24 mouse cellular contexts compared by ENCODE assay signal in the genomic region with DNA sequence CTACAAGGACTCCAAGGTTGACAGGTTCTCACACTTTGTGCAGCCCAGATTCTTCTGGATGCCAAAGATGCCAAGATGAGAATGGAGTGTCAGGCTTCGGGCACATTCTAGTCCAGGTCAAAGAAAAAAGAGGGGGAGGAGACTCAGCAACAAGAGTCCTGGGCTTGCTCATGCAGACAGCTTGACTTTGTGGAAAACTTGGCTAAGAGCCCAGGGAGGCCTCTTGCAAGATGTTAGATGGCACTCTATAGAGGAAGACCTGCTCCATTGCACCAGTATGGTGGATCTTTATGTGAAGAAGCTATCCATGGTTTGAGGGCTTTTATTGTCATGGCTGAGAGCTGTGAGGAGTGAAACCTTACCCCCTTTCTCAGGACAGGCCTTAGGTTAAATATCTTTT.
DNase-seq lines count a peak whose midpoint lies in the region; ATAC-seq and TF ChIP-seq lines count a peak whose summit lies in the region.
"Had no signal": no experiment of that assay in that cellular context is flagged by ENCODE, and none has a peak within 500 bp of the region (broad histone marks: within the 10 kb centered on the region; RNA-seq: fewer than 3 reads in every experiment).

No protein-coding gene starts in this region.

- DNase-seq in forebrain, embryonic 11.5 days (ENCODE audit: low spot score), result no peak
- no peak for DNase-seq in forebrain, embryonic 10.5 days (ENCODE audit: extremely low spot score, low spot score)
- no peak for DNase-seq in limb, embryonic 10.5 days (ENCODE audit: low spot score)
- DNase-seq in MEL (ENCODE audit: low read depth, low spot score) (peak; percentile 14), NIH3T3 (ENCODE audit: low read depth) (peak; percentile 1)
- DNase-seq in kidney, postnatal 36 days, result no peak
- DNase-seq: adrenal gland, postnatal 25 days; forebrain, postnatal 0 days; gastrocnemius, postnatal 25 days; heart, adult 18-20 months; kidney, adult 8-10 months; kidney, postnatal 10 days; liver, embryonic 13.5 days; thymus, adult 2 months; thymus, postnatal 4 days had no signal

- 0 out of 2 replicates have a peak, but pooled peaks have one; percentile 10 for ATAC-seq in forebrain, embryonic 11.5 days (replicated peaks; ENCODE audit: low FRiP score)
- ATAC-seq in limb, embryonic 12.5 days (ENCODE audit: insufficient number of reproducible peaks, insufficient read depth, low FRiP score, low TSS enrichment, low read depth), result 0 out of 2 replicates have a peak, but pooled peaks have one; percentile 42
- ATAC-seq: forebrain, postnatal 0 days; inflammation-experienced regulatory T-cells, adult 6 months had no signal

- TF ChIP-seq EP300 in MEL (IDR thresholded peaks at IDR 0.05; ENCODE audit: low read depth in 1 of 2, low read length in 2 of 2), result no peak

- H3K27ac ChIP-seq in forebrain, embryonic 11.5 days (ENCODE audit: low read depth, low read length), result no peak overlapping the region
- H3K27ac ChIP-seq in forebrain, embryonic 10.5 days, result no peak overlapping the region
- no peak overlapping the region for H3K27ac ChIP-seq in limb, embryonic 12.5 days
- no peak overlapping the region for H3K27ac ChIP-seq in limb, embryonic 10.5 days
- H3K27ac ChIP-seq in MEL (ENCODE audit: control insufficient read depth, low read depth, low read length), result no peak overlapping the region
- H3K27ac ChIP-seq: embryonic facial prominence, embryonic 12.5 days; heart, embryonic 13.5 days; hindbrain, embryonic 13.5 days; limb, embryonic 13.5 days; liver, embryonic 13.5 days; lung, embryonic 15.5 days; midbrain, embryonic 12.5 days had no signal

- TF ChIP-seq RAD21 in MEL (IDR thresholded peaks at IDR 0.05; ENCODE audit: low read depth, low read length), result no peak

- no peaks in the 10 kb centered on the region for H3K79me2 ChIP-seq in MEL (ENCODE audit: control insufficient read depth, insufficient read depth, low read length, poor library complexity)

- no peak overlapping the region for H3K4me3 ChIP-seq in forebrain, embryonic 11.5 days (ENCODE audit: low read depth, low read length)
- H3K4me3 ChIP-seq in forebrain, embryonic 10.5 days, result no peak overlapping the region
- H3K4me3 ChIP-seq in limb, embryonic 12.5 days (replicated peaks), result no peak overlapping the region
- no peak overlapping the region for H3K4me3 ChIP-seq in limb, embryonic 10.5 days
- H3K4me3 ChIP-seq in MEL (ENCODE audit: control insufficient read depth in 1 of 2, insufficient read depth in 1 of 2, low read depth in 2 of 2, low read length in 2 of 2), result no peak overlapping the region
- H3K4me3 ChIP-seq: embryonic facial prominence, embryonic 12.5 days; erythroblast, embryonic 14.5 days; heart, embryonic 13.5 days; hindbrain, embryonic 13.5 days; limb, embryonic 13.5 days; liver, embryonic 13.5 days; lung, embryonic 15.5 days; midbrain, embryonic 12.5 days had no signal

- TF ChIP-seq CTCF in MEL (IDR thresholded peaks at IDR 0.05 in 2 of 3, conservative IDR thresholded peaks at IDR 0.05 in 1 of 3; ENCODE audit: control insufficient read depth in 1 of 3, insufficient read depth in 1 of 3, low read depth in 2 of 3, low read length in 3 of 3, poor library complexity in 1 of 3, severe bottlenecking in 1 of 3), result no peak

- H3K36me3 ChIP-seq in forebrain, embryonic 11.5 days (ENCODE audit: control insufficient read depth, insufficient read depth, low read length), result no peaks in the 10 kb centered on the region
- H3K36me3 ChIP-seq in forebrain, embryonic 10.5 days (replicated peaks), result no peaks in the 10 kb centered on the region
- no peaks in the 10 kb centered on the region for H3K36me3 ChIP-seq in limb, embryonic 12.5 days
- no peaks in the 10 kb centered on the region for H3K36me3 ChIP-seq in limb, embryonic 10.5 days
- H3K36me3 ChIP-seq in MEL (ENCODE audit: control insufficient read depth in 1 of 2, insufficient read depth in 2 of 2, low read length in 2 of 2), result peaks cover 0 to 2% of the 10 kb centered on the region in 2 experiments; a peak in 2 of 4 replicates
- H3K36me3 ChIP-seq: embryonic facial prominence, embryonic 12.5 days; heart, embryonic 13.5 days; hindbrain, embryonic 13.5 days; limb, embryonic 13.5 days; liver, embryonic 13.5 days; lung, embryonic 15.5 days; midbrain, embryonic 12.5 days had no signal

- no peaks in the 10 kb centered on the region for H3K4me1 ChIP-seq in forebrain, embryonic 11.5 days (replicated peaks; ENCODE audit: control insufficient read depth, insufficient read depth, low read length)
- no peaks in the 10 kb centered on the region for H3K4me1 ChIP-seq in forebrain, embryonic 10.5 days
- H3K4me1 ChIP-seq in limb, embryonic 12.5 days (replicated peaks), result no peaks in the 10 kb centered on the region
- H3K4me1 ChIP-seq in limb, embryonic 10.5 days, result no peaks in the 10 kb centered on the region
- peaks cover 0 to 7% of the 10 kb centered on the region in 2 experiments; a peak in 2 of 4 replicates for H3K4me1 ChIP-seq in MEL (ENCODE audit: control insufficient read depth in 1 of 2, insufficient read depth in 2 of 2, low read length in 2 of 2)
- H3K4me1 ChIP-seq: embryonic facial prominence, embryonic 12.5 days; heart, embryonic 13.5 days; hindbrain, embryonic 13.5 days; limb, embryonic 13.5 days; liver, embryonic 13.5 days; lung, embryonic 15.5 days; midbrain, embryonic 12.5 days had no signal

- H3K4me2 ChIP-seq in forebrain, embryonic 11.5 days (ENCODE audit: low read depth, low read length, severe bottlenecking), result no peak overlapping the region
- no peak overlapping the region for H3K4me2 ChIP-seq in limb, embryonic 12.5 days
- H3K4me2 ChIP-seq: embryonic facial prominence, embryonic 12.5 days; heart, embryonic 13.5 days; hindbrain, embryonic 13.5 days; limb, embryonic 13.5 days; liver, embryonic 13.5 days; lung, embryonic 15.5 days; midbrain, embryonic 12.5 days had no signal

- no peaks in the 10 kb centered on the region for H3K27me3 ChIP-seq in forebrain, embryonic 11.5 days (ENCODE audit: control insufficient read depth, insufficient read depth, low read length)
- no peaks in the 10 kb centered on the region for H3K27me3 ChIP-seq in forebrain, embryonic 10.5 days (ENCODE audit: poor library complexity, severe bottlenecking)
- H3K27me3 ChIP-seq in limb, embryonic 12.5 days, result no peaks in the 10 kb centered on the region
- no peaks in the 10 kb centered on the region for H3K27me3 ChIP-seq in limb, embryonic 10.5 days (ENCODE audit: low read depth, poor library complexity, severe bottlenecking)
- no peaks in the 10 kb centered on the region for H3K27me3 ChIP-seq in MEL (ENCODE audit: control insufficient read depth in 1 of 2, insufficient read depth in 2 of 2, low read length in 2 of 2)
- H3K27me3 ChIP-seq: embryonic facial prominence, embryonic 12.5 days; heart, embryonic 13.5 days; hindbrain, embryonic 13.5 days; limb, embryonic 13.5 days; liver, embryonic 13.5 days; lung, embryonic 15.5 days; midbrain, embryonic 12.5 days had no signal

- no peak for TF ChIP-seq POLR2A in MEL (IDR thresholded peaks at IDR 0.05; ENCODE audit: control insufficient read depth in 1 of 2, insufficient read depth in 1 of 2, low read depth in 1 of 2, low read length in 2 of 2, poor library complexity in 1 of 2)

- 93% methylated on average over 1 of the region's 1 CpGs for WGBS in forebrain, embryonic 11.5 days
- WGBS in forebrain, embryonic 10.5 days, result 100% methylated on average over 1 of the region's 1 CpGs
- WGBS in limb, embryonic 12.5 days, result 93% methylated on average over 1 of the region's 1 CpGs
- 83% methylated on average over 1 of the region's 1 CpGs for WGBS in limb, embryonic 10.5 days

- H3K9ac ChIP-seq in forebrain, embryonic 11.5 days (ENCODE audit: low read length), result no peak overlapping the region
- no peak overlapping the region for H3K9ac ChIP-seq in limb, embryonic 12.5 days (replicated peaks)
- H3K9ac ChIP-seq in MEL (ENCODE audit: control insufficient read depth, low read depth, low read length, poor library complexity, severe bottlenecking), result no peak overlapping the region
- H3K9ac ChIP-seq: embryonic facial prominence, embryonic 12.5 days; forebrain, postnatal 0 days; heart, embryonic 13.5 days; hindbrain, embryonic 13.5 days; limb, embryonic 13.5 days; liver, embryonic 13.5 days; lung, embryonic 15.5 days; midbrain, embryonic 12.5 days had no signal

- H3K9me3 ChIP-seq in forebrain, embryonic 11.5 days (ENCODE audit: control insufficient read depth, low read length), result no peaks in the 10 kb centered on the region
- H3K9me3 ChIP-seq in forebrain, embryonic 10.5 days, result no peaks in the 10 kb centered on the region
- no peaks in the 10 kb centered on the region for H3K9me3 ChIP-seq in limb, embryonic 12.5 days
- H3K9me3 ChIP-seq in limb, embryonic 10.5 days (replicated peaks), result no peaks in the 10 kb centered on the region
- H3K9me3 ChIP-seq in MEL (replicated peaks; ENCODE audit: insufficient read depth, low read length), result no peaks in the 10 kb centered on the region
- H3K9me3 ChIP-seq: embryonic facial prominence, embryonic 12.5 days; heart, embryonic 13.5 days; hindbrain, embryonic 13.5 days; limb, embryonic 13.5 days; liver, embryonic 13.5 days; lung, embryonic 15.5 days; midbrain, embryonic 12.5 days had no signal

TF ChIP-seq in MEL, 35 proteins besides CTCF, POLR2A, EP300 and RAD21:
- TF ChIP-seq ZMIZ1 (IDR thresholded peaks at IDR 0.05; ENCODE audit: low read depth, low read length) (no peak), GATA1 (IDR thresholded peaks at IDR 0.05; ENCODE audit: low read depth, low read length) (no peak)

Comparison
In these comparisons a context has a peak if more than half of its experiments do, and no peak if none do; other contexts are left out.
1. DNase-seq: peak in MEL (single experiment) and NIH3T3 (single experiment); none in forebrain, embryonic 11.5 days (single experiment), forebrain, embryonic 10.5 days (single experiment), limb, embryonic 10.5 days (single experiment) and kidney, postnatal 36 days (0 of 2).